ENCODE assay signal across 15 mouse cellular contexts in the genomic region with DNA sequence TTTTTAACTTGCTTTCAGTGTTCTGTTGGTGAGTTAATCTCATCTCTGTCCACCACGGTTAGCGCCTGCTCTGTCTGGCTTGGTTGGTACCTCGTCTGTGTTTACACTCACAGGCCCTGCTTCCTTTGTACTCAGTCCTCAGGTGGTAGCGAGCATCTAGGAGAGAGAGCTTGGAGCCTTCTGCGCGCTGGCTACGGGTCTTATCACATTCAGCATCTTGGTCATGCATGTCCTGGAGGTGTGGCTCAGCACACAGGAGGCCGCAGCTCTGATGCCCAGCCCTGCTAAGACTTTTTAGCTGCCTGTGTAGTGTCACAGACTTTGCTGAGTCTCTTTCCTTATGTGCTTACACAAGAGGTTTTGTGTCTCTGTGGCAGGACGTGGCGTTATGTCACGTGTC.
"Had no signal": no experiment of that assay in that cellular context is flagged by ENCODE, and none has a peak within 500 bp of the region (broad histone marks: within the 10 kb centered on the region; RNA-seq: fewer than 3 reads in every experiment).

No protein-coding gene starts in this region.

- H3K4me1 ChIP-seq: intestine, embryonic 15.5 days; stomach, embryonic 15.5 days had no signal

- H3K4me2 ChIP-seq: intestine, embryonic 15.5 days; limb, embryonic 15.5 days; liver, embryonic 15.5 days; lung, embryonic 14.5 days; midbrain, embryonic 15.5 days; neural tube, embryonic 13.5 days; stomach, embryonic 15.5 days had no signal

- DNase-seq: kidney, adult 18-20 months; kidney, postnatal 14 days; left cerebral cortex, postnatal 4 days; lung, postnatal 10 days; lung, postnatal 4 days; right cerebral cortex, postnatal 14 days; thymus, postnatal 36 days had no signal

- H3K27me3 ChIP-seq: intestine, embryonic 15.5 days; limb, embryonic 15.5 days; liver, embryonic 15.5 days; megakaryocyte, embryonic 14.5 days; midbrain, embryonic 15.5 days; neural tube, embryonic 13.5 days; stomach, embryonic 15.5 days had no signal

- H3K36me3 ChIP-seq: intestine, embryonic 15.5 days; limb, embryonic 15.5 days; liver, embryonic 15.5 days; midbrain, embryonic 15.5 days; neural tube, embryonic 13.5 days; stomach, embryonic 15.5 days had no signal

- ATAC-seq: intestine, embryonic 15.5 days; midbrain, embryonic 15.5 days had no signal

- H3K4me3 ChIP-seq: intestine, embryonic 15.5 days; limb, embryonic 15.5 days; liver, embryonic 15.5 days; megakaryocyte, embryonic 14.5 days; midbrain, embryonic 15.5 days; neural tube, embryonic 13.5 days; stomach, embryonic 15.5 days had no signal

- H3K9ac ChIP-seq: intestine, embryonic 15.5 days; limb, embryonic 15.5 days; liver, embryonic 15.5 days; lung, embryonic 14.5 days; midbrain, embryonic 15.5 days; neural tube, embryonic 13.5 days; stomach, embryonic 15.5 days had no signal

- H3K9me3 ChIP-seq: intestine, embryonic 15.5 days; limb, embryonic 15.5 days; liver, embryonic 15.5 days; megakaryocyte, embryonic 14.5 days; midbrain, embryonic 15.5 days; neural tube, embryonic 13.5 days; stomach, embryonic 15.5 days had no signal

- H3K27ac ChIP-seq: intestine, embryonic 15.5 days; limb, embryonic 15.5 days; liver, embryonic 15.5 days; midbrain, embryonic 15.5 days; neural tube, embryonic 13.5 days; stomach, embryonic 15.5 days had no signal
